Mouse (Mus musculus): ENCODE measurements at regions not wholly inside any gene's neighbourhood (a gene's known extent, or its start where the extent isn't known, plus 50 kb on each side); places are given as distances from the start of the nearest gene placed in this dataset.

- TF ChIP-seq CTCF (IDR thresholded peaks at IDR 0.05) (peak; percentile 47), EP300 (IDR thresholded peaks at IDR 0.05) (no peak)
Measured at GRCm38 (mm10) chr10:117566204-117566603, 63.1 kb upstream of the Cpm start.

Measured in lung, postnatal 0 days (tissue).